Mouse (Mus musculus): ENCODE measurements around the gene Myoz2.

The Myoz2 gene

GRCm38 (mm10) chr3:123034752-123035151 is at the start of gene Myoz2:
Gene Myoz2 (minus strand): TSS chr3:123035015.
- DNase-seq: no peak

- DNase-seq: no peak
Observed at GRCm38 (mm10) chr3:123081665-123082064, 46.9 kb upstream of the Myoz2 start.

- DNase-seq: peak; percentile 27
Observed at GRCm38 (mm10) chr3:123080943-123081342, 46.1 kb upstream of the Myoz2 start.

- no peak for DNase-seq
Observed at GRCm38 (mm10) chr3:123080017-123080725, 45.4 kb upstream of the Myoz2 start.

- DNase-seq: no peak
Observed at GRCm38 (mm10) chr3:123075759-123076158, 40.9 kb upstream of the Myoz2 start.

- DNase-seq: no peak
Observed at GRCm38 (mm10) chr3:123075034-123075433, 40.2 kb upstream of the Myoz2 start.

GRCm38 (mm10) chr3:123073351-123073750 is 38.5 kb upstream of the Myoz2 start:
- no peak for DNase-seq

GRCm38 (mm10) chr3:123072472-123072871 is 37.7 kb upstream of the Myoz2 start:
- no peak for DNase-seq

GRCm38 (mm10) chr3:123070996-123071395 is 36.2 kb upstream of the Myoz2 start:
- DNase-seq: no peak

- DNase-seq: no peak
Observed at GRCm38 (mm10) chr3:123066836-123067235, 32.0 kb upstream of the Myoz2 start.

GRCm38 (mm10) chr3:123065466-123065865 is 30.7 kb upstream of the Myoz2 start:
- peak; percentile 24 for DNase-seq

GRCm38 (mm10) chr3:123064186-123064585 is 29.4 kb upstream of the Myoz2 start:
- DNase-seq: no peak

GRCm38 (mm10) chr3:123061931-123062330 is 27.1 kb upstream of the Myoz2 start:
- no peak for DNase-seq

GRCm38 (mm10) chr3:123058832-123059231 is 24.0 kb upstream of the Myoz2 start:
- no peak for DNase-seq

- peak; percentile 10 for DNase-seq
Observed at GRCm38 (mm10) chr3:123054178-123054577, 19.4 kb upstream of the Myoz2 start.

- DNase-seq: no peak
Observed at GRCm38 (mm10) chr3:123053192-123053938, 18.6 kb upstream of the Myoz2 start.

- DNase-seq: no peak
Observed at GRCm38 (mm10) chr3:123042308-123042707, 7.5 kb upstream of the Myoz2 start.

- DNase-seq: no peak
Observed at GRCm38 (mm10) chr3:123033804-123034203, 1.0 kb downstream of the Myoz2 start.

- no peak for DNase-seq
Observed at GRCm38 (mm10) chr3:123025634-123026033, 9.2 kb downstream of the Myoz2 start.

- no peak for DNase-seq
Observed at GRCm38 (mm10) chr3:123024496-123025234, 10.2 kb downstream of the Myoz2 start.

GRCm38 (mm10) chr3:123018792-123019191 is 16.0 kb downstream of the Myoz2 start:
- no peak for DNase-seq

GRCm38 (mm10) chr3:123013476-123013875 is 21.3 kb downstream of the Myoz2 start:
- peak; percentile 38 for DNase-seq

GRCm38 (mm10) chr3:123009417-123009816 is 25.4 kb downstream of the Myoz2 start:
- no peak for DNase-seq

GRCm38 (mm10) chr3:123007386-123007785 is 27.4 kb downstream of the Myoz2 start:
- DNase-seq: no peak

Measured in kidney, postnatal 14 days (tissue).